Mouse (Mus musculus): Measurements from ENCODE around the gene Gm5269. TPM values are rescaled to one million over a fixed set of nuclear protein-coding genes. Genes with fewer than 3 reads are reported as not detected.

Gm5269 gene
- polyA plus RNA-seq, 1 experiment from 2014 or later = not detected

- Histone ChIP-seq H3K4me1 (peaks cover 25% of the 10 kb centered on the region), H3K27ac (0 out of 2 replicates have a peak overlapping the region, but pooled peaks have one; percentile 29), H3K27me3 (ENCODE audit: insufficient read depth, poor library complexity, severe bottlenecking) (no peaks in the 10 kb centered on the region), H3K9me3 (no peaks in the 10 kb centered on the region), H3K36me3 (no peaks in the 10 kb centered on the region), H3K4me3 (no peak overlapping the region)
- 64% methylated on average over 3 of the region's 3 CpGs for WGBS
- DNase-seq (ENCODE audit: low spot score) = no peak
These were observed 21.5 kb downstream of the Gm5269 start for GRCm38 (mm10) chr1:45868479-45869137.

DNA sequence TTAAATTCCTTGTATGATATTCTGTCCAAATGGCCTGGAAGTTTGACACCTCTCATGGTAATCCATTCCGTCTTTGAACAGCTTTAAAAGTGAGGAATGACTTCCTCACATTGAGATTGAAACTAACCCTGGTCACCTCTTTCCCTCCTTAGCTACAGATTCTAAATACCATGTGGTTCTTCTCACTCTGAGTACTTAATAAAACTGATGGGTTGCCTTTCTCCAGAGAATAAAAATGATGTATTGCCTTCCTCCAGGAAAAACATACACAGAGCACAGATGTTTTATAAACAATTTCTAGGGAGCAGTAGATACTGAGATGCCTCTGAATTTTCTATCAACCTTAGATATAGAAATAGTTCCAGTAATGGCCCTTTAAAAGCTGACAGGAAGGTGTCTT lies 22.0 kb downstream of the Gm5269 start:
- H3K4me3 ChIP-seq = no peak overlapping the region
- H3K27me3 ChIP-seq (ENCODE audit: insufficient read depth, poor library complexity, severe bottlenecking) = no peaks in the 10 kb centered on the region
- no peak for DNase-seq (ENCODE audit: low spot score)
- peaks cover 25% of the 10 kb centered on the region for H3K4me1 ChIP-seq
- H3K27ac ChIP-seq = 0 out of 2 replicates have a peak overlapping the region, but pooled peaks have one; percentile 29
- no peaks in the 10 kb centered on the region for H3K36me3 ChIP-seq
- WGBS = 75% methylated on average over 1 of the region's 1 CpGs
- 0 out of 2 replicates have a peak, but pooled peaks cover 3% of the 10 kb centered on the region for H3K9me3 ChIP-seq

- Histone ChIP-seq H3K27ac (peak overlapping the region; percentile 56; the same call in 1 of the 2 replicates), H3K4me1 (peaks cover 25% of the 10 kb centered on the region), H3K36me3 (no peaks in the 10 kb centered on the region), H3K27me3 (ENCODE audit: insufficient read depth, poor library complexity, severe bottlenecking) (no peaks in the 10 kb centered on the region), H3K4me3 (no peak overlapping the region), H3K9me3 (0 out of 2 replicates have a peak, but pooled peaks cover 3% of the 10 kb centered on the region)
- no peak for DNase-seq (ENCODE audit: low spot score)
- 69% methylated on average over 3 of the region's 3 CpGs for WGBS
These were observed 23.6 kb downstream of the Gm5269 start for GRCm38 (mm10) chr1:45866288-45867018.

- H3K9me3 ChIP-seq = 0 out of 2 replicates have a peak, but pooled peaks cover 3% of the 10 kb centered on the region
- 57% methylated on average over 5 of the region's 5 CpGs for WGBS
- no peak for DNase-seq (ENCODE audit: low spot score)
- H3K36me3 ChIP-seq = no peaks in the 10 kb centered on the region
- peaks cover 25% of the 10 kb centered on the region for H3K4me1 ChIP-seq
- no peaks in the 10 kb centered on the region for H3K27me3 ChIP-seq (ENCODE audit: insufficient read depth, poor library complexity, severe bottlenecking)
- no peak overlapping the region for H3K4me3 ChIP-seq
- H3K27ac ChIP-seq = peak overlapping the region; percentile 56; the same call in 1 of the 2 replicates
These were observed 24.3 kb downstream of the Gm5269 start for GRCm38 (mm10) chr1:45865727-45866126.

- Histone ChIP-seq H3K27me3 (ENCODE audit: insufficient read depth, poor library complexity, severe bottlenecking) (no peaks in the 10 kb centered on the region), H3K36me3 (no peaks in the 10 kb centered on the region), H3K9me3 (0 out of 2 replicates have a peak, but pooled peaks cover 3% of the 10 kb centered on the region), H3K4me3 (no peak overlapping the region), H3K27ac (peak overlapping the region; percentile 56; the same call in 1 of the 2 replicates), H3K4me1 (peaks cover 25% of the 10 kb centered on the region)
- WGBS = 45% methylated on average over 1 of the region's 1 CpGs
- no peak for DNase-seq (ENCODE audit: low spot score)
These were observed 24.8 kb downstream of the Gm5269 start for GRCm38 (mm10) chr1:45865316-45865715.

DNA sequence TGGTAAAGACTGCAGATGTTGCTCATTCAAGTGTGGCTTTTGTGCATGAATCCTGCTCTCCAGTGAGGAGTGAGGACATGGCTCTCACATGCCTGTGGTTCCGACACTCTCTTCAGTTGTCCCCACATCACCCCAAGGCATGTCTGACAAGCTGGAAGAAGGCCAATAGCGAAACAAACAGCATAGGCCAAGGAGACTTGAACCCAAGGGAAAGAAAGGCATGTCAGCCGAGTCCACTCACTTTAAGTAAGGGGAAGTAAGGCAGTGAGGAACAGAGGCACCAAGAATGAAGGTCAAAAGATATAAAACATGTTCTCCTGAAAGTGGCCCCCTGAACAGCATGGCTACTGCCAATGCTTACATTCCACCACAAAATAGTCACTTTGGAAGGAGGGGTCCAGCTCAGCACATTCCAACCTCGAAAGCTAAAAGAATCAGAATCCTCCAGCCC lies 25.5 kb downstream of the Gm5269 start:
- H3K36me3 ChIP-seq = no peaks in the 10 kb centered on the region
- H3K4me3 ChIP-seq = no peak overlapping the region
- H3K9me3 ChIP-seq = 0 out of 2 replicates have a peak, but pooled peaks cover 3% of the 10 kb centered on the region
- peak overlapping the region; percentile 56 for H3K27ac ChIP-seq
- 62% methylated on average over 4 of the region's 4 CpGs for WGBS
- no peak for DNase-seq (ENCODE audit: low spot score)
- H3K4me1 ChIP-seq = peaks cover 25% of the 10 kb centered on the region
- no peaks in the 10 kb centered on the region for H3K27me3 ChIP-seq (ENCODE audit: insufficient read depth, poor library complexity, severe bottlenecking)

DNA sequence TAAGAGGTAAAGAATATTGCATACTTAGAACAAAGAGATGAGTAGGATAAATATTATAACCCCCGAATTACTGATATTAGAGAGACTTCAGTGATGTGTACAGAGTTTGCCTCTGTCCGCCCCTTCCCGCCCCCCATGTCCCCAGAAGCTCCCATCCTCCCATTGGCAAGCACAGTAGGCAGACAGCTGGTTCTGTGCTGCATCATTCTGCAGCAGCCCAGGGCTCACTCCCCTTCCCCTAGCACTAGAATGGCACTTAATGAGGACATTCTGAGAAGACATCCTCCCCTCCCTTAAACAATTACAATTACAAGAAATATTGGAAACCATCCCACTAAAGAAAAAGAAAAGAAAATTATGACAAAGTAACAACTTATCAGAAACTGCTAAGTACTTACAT lies 26.4 kb downstream of the Gm5269 start:
- DNase-seq (ENCODE audit: low spot score) = no peak
- WGBS = 96% methylated on average over 3 of the region's 3 CpGs
- 0 out of 2 replicates have a peak, but pooled peaks cover 3% of the 10 kb centered on the region for H3K9me3 ChIP-seq
- H3K4me3 ChIP-seq = no peak overlapping the region
- no peaks in the 10 kb centered on the region for H3K27me3 ChIP-seq (ENCODE audit: insufficient read depth, poor library complexity, severe bottlenecking)
- no peak overlapping the region for H3K27ac ChIP-seq
- H3K36me3 ChIP-seq = no peaks in the 10 kb centered on the region
- H3K4me1 ChIP-seq = peaks cover 22% of the 10 kb centered on the region

- Histone ChIP-seq H3K27ac (no peak overlapping the region), H3K27me3 (ENCODE audit: insufficient read depth, poor library complexity, severe bottlenecking) (no peaks in the 10 kb centered on the region), H3K4me1 (peaks cover 16% of the 10 kb centered on the region), H3K4me3 (no peak overlapping the region), H3K9me3 (0 out of 2 replicates have a peak, but pooled peaks cover 3% of the 10 kb centered on the region), H3K36me3 (no peaks in the 10 kb centered on the region)
- DNase-seq (ENCODE audit: low spot score) = no peak
These were observed 28.9 kb downstream of the Gm5269 start for GRCm38 (mm10) chr1:45861162-45861561.

- no peaks in the 10 kb centered on the region for H3K27me3 ChIP-seq (ENCODE audit: insufficient read depth, poor library complexity, severe bottlenecking)
- peak overlapping the region; percentile 3; the same call in 1 of the 2 replicates for H3K27ac ChIP-seq
- no peak for DNase-seq (ENCODE audit: low spot score)
- WGBS = 59% methylated on average over 5 of the region's 5 CpGs
- H3K9me3 ChIP-seq = 0 out of 2 replicates have a peak, but pooled peaks cover 3% of the 10 kb centered on the region
- no peak overlapping the region for H3K4me3 ChIP-seq
- no peaks in the 10 kb centered on the region for H3K36me3 ChIP-seq
- peaks cover 10% of the 10 kb centered on the region for H3K4me1 ChIP-seq
These were observed 29.7 kb downstream of the Gm5269 start for GRCm38 (mm10) chr1:45860349-45860748.

DNA sequence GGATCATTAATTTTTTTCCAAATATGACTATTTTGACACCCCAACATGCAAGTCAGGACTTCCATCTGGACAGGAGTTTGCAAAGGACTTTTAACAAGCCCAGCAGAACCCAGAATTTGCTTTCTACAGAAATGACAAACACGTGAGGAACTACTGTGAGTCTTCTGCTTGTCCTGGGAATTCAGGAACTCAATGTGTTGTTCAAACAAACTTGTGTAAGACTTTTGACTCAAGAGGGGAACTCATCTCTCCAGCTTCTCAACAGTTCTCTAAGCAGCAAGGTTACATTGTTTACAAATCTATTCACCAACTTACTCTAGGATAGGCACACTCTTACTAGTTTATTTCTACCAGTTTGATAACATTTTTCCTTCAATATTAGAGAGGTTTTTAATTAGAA lies 32.0 kb downstream of the Gm5269 start:
- no peak for DNase-seq (ENCODE audit: low spot score)
- no peak overlapping the region for H3K4me3 ChIP-seq
- 69% methylated on average over 1 of the region's 1 CpGs for WGBS
- no peak overlapping the region for H3K27ac ChIP-seq
- H3K9me3 ChIP-seq = 0 out of 2 replicates have a peak, but pooled peaks cover under 1% of the 10 kb centered on the region
- H3K36me3 ChIP-seq = no peaks in the 10 kb centered on the region
- H3K4me1 ChIP-seq = no peaks in the 10 kb centered on the region
- H3K27me3 ChIP-seq (ENCODE audit: insufficient read depth, poor library complexity, severe bottlenecking) = no peaks in the 10 kb centered on the region

DNA sequence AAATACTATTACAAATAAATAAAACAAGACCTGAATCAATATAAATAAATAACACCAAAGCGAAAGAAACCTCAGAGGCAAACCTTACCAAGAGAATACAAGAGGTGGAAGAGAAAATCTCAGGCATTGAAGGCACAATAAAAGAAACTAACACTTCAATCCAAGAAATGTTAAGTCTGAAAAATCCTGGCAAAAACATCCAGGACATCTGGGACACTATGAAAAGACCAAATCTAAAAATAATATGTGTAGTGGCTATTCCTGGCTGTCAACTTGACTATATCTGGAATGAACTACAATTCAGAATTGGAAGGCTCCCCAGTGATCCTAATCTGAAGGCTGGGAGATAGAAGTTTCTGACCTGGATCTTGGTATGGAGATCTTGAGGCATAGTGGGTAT lies 44.6 kb downstream of the Gm5269 start:
- no peak for DNase-seq (ENCODE audit: low spot score)
- Histone ChIP-seq H3K9me3 (no peaks in the 10 kb centered on the region), H3K4me3 (no peak overlapping the region), H3K36me3 (no peaks in the 10 kb centered on the region), H3K27ac (no peak overlapping the region), H3K27me3 (ENCODE audit: insufficient read depth, poor library complexity, severe bottlenecking) (no peaks in the 10 kb centered on the region), H3K4me1 (0 out of 2 replicates have a peak, but pooled peaks cover 4% of the 10 kb centered on the region)
- 88% methylated on average over 1 of the region's 1 CpGs for WGBS
